Mouse (Mus musculus): ENCODE data around the gene Tusc2.

DNA sequence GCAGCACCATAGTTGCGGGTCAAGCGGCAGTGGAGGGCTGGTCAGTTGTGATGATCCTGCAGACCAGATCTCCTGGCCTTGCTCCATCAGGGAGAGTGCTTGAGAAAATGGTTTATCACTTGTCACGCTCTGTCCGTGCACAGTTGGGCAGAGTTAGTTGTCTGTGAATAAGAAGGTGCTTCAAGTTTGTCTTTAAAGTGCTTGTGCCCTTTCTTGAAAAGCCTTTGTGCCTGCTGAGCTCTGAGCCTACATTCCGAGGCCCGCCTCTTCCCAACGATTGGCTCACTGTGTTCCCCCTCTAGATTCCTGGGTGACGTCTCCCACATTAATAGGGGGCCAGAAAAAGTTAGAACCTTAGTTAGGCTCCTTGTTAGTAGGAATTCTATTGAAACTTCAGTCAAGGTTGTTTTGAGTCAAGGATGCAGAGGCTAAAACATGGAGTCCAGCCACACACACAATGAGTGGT, 11.1 kb upstream of the Tusc2 start:
- TF ChIP-seq CTCF (IDR thresholded peaks at IDR 0.05; ENCODE audit: low read depth, low read length): no peak
- TF ChIP-seq POLR2A (IDR thresholded peaks at IDR 0.05; ENCODE audit: extremely low read depth, insufficient read depth, low read length): no peak
